In genomic region chr4:115052343-115053005, GRCm38 (mm10) we compare ENCODE assay signal across 9 mouse cellular contexts. TPM values are rescaled to one million over a fixed set of nuclear protein-coding genes. Genes with fewer than 3 reads are reported as not detected.
DNase-seq lines count a peak whose midpoint lies in the region; ATAC-seq lines count a peak whose summit lies in the region.
"Had no signal": no experiment of that assay in that cellular context is flagged by ENCODE, and none has a peak within 500 bp of the region (broad histone marks: within the 10 kb centered on the region; RNA-seq: fewer than 3 reads in every experiment).

No protein-coding gene starts in this region.

- peak overlapping the region; percentile 40 for H3K4me2 ChIP-seq in hindbrain, embryonic 13.5 days
- H3K4me2 ChIP-seq in limb, embryonic 15.5 days = peak overlapping the region; percentile 41
- H3K4me2 ChIP-seq in midbrain, embryonic 13.5 days (replicated peaks) = peak overlapping the region; percentile 46

- H3K27ac ChIP-seq in hindbrain, embryonic 13.5 days = no peak overlapping the region
- H3K27ac ChIP-seq in limb, embryonic 15.5 days = no peak overlapping the region
- no peak overlapping the region; the same call in 1 of the 2 replicates for H3K27ac ChIP-seq in midbrain, embryonic 13.5 days

- peaks cover 15% of the 10 kb centered on the region for H3K4me1 ChIP-seq in hindbrain, embryonic 13.5 days (replicated peaks)
- H3K4me1 ChIP-seq in limb, embryonic 15.5 days = peaks cover 19% of the 10 kb centered on the region
- peaks cover 20% of the 10 kb centered on the region for H3K4me1 ChIP-seq in midbrain, embryonic 13.5 days (replicated peaks)

- peak overlapping the region; percentile 20; the same call in 1 of the 2 replicates for H3K9ac ChIP-seq in hindbrain, embryonic 13.5 days
- no peak overlapping the region for H3K9ac ChIP-seq in limb, embryonic 15.5 days
- no peak overlapping the region for H3K9ac ChIP-seq in midbrain, embryonic 13.5 days (replicated peaks)

- peak; percentile 44 to 49 for DNase-seq in cerebellum, postnatal 10 days
- no peak for DNase-seq in cerebellum, adult 18-20 months
- peak; percentile 70 for DNase-seq in adrenal gland, postnatal 25 days
- peak; percentile 59 for DNase-seq in forelimb bud, embryonic 11.5 days (ENCODE audit: low read depth, low spot score)
- no peak for DNase-seq in c-Kit-positive CD71-positive TER-119-positive erythroid progenitor cells, embryonic 14.5 days (ENCODE audit: low spot score)

- no peaks in the 10 kb centered on the region for H3K36me3 ChIP-seq in hindbrain, embryonic 13.5 days
- H3K36me3 ChIP-seq in limb, embryonic 15.5 days = no peaks in the 10 kb centered on the region
- H3K36me3 ChIP-seq in midbrain, embryonic 13.5 days = no peaks in the 10 kb centered on the region

- H3K9me3 ChIP-seq in hindbrain, embryonic 13.5 days = no peaks in the 10 kb centered on the region
- no peaks in the 10 kb centered on the region for H3K9me3 ChIP-seq in limb, embryonic 15.5 days
- no peaks in the 10 kb centered on the region for H3K9me3 ChIP-seq in midbrain, embryonic 13.5 days

- peak overlapping the region; percentile 26 for H3K4me3 ChIP-seq in hindbrain, embryonic 13.5 days
- peak overlapping the region; percentile 29 for H3K4me3 ChIP-seq in limb, embryonic 15.5 days
- peak overlapping the region; percentile 25 for H3K4me3 ChIP-seq in midbrain, embryonic 13.5 days (replicated peaks)

- peak; percentile 33; the same call in 1 of the 2 replicates for ATAC-seq in hindbrain, embryonic 13.5 days (ENCODE audit: low FRiP score)
- ATAC-seq in limb, embryonic 15.5 days (ENCODE audit: insufficient number of reproducible peaks, low FRiP score, low TSS enrichment, low read depth) = 0 out of 2 replicates have a peak, but pooled peaks have one; percentile 46
- ATAC-seq in midbrain, embryonic 13.5 days = peak; percentile 15; the same call in 1 of the 2 replicates

- H3K27me3 ChIP-seq in hindbrain, embryonic 13.5 days = peaks cover 98% of the 10 kb centered on the region
- peaks cover 87% of the 10 kb centered on the region for H3K27me3 ChIP-seq in limb, embryonic 15.5 days
- peaks cover 92% of the 10 kb centered on the region for H3K27me3 ChIP-seq in midbrain, embryonic 13.5 days

- under 1% methylated on average over 36 of the region's 36 CpGs for WGBS in hindbrain, embryonic 13.5 days
- WGBS in limb, embryonic 15.5 days = 1% methylated on average over 36 of the region's 36 CpGs
- under 1% methylated on average over 36 of the region's 36 CpGs for WGBS in midbrain, embryonic 13.5 days

RNA-seq across cellular contexts. Expression of gene Tal1, which starts 3.8 kb away (rescaled TPM):
- 2.9 and 3.5 TPM in 2 replicates for total RNA-seq in adrenal gland, postnatal 25 days (2021)
- polyA plus RNA-seq in hindbrain, embryonic 13.5 days (2015; fragmentation: Nextera tagmentation; extraction: Ambion mirVana) = 3.8 and 6.7 TPM in 2 replicates
- polyA plus RNA-seq in limb, embryonic 15.5 days (2015; fragmentation: Nextera tagmentation; extraction: Ambion mirVana) = 0.67 and 1.0 TPM in 2 replicates
- 7.6 and 11.9 TPM in 2 replicates for polyA plus RNA-seq in midbrain, embryonic 13.5 days (2015; fragmentation: Nextera tagmentation; extraction: Ambion mirVana)

RNA-seq across cellular contexts. Expression of gene Pdzk1ip1, which starts 36.0 kb away (rescaled TPM):
- 0.58 TPM in 1 of 2 replicates, not detected in the other for total RNA-seq in adrenal gland, postnatal 25 days (2021)
- 5.5 and 10.3 TPM in 2 replicates for polyA plus RNA-seq in hindbrain, embryonic 13.5 days (2015; fragmentation: Nextera tagmentation; extraction: Ambion mirVana)
- 94.4 and 100 TPM in 2 replicates for polyA plus RNA-seq in limb, embryonic 15.5 days (2015; fragmentation: Nextera tagmentation; extraction: Ambion mirVana)
- 5.9 and 6.3 TPM in 2 replicates for polyA plus RNA-seq in midbrain, embryonic 13.5 days (2015; fragmentation: Nextera tagmentation; extraction: Ambion mirVana)
- polyA plus RNA-seq: C2C12 had no signal

RNA-seq across cellular contexts. Expression of gene Stil, which starts 52.5 kb away (rescaled TPM):
- 0.94 and 1.2 TPM in 2 replicates for total RNA-seq in adrenal gland, postnatal 25 days (2021)
- 3.1 and 3.5 TPM in 2 replicates for polyA plus RNA-seq in hindbrain, embryonic 13.5 days (2015; fragmentation: Nextera tagmentation; extraction: Ambion mirVana)
- polyA plus RNA-seq in limb, embryonic 15.5 days (2015; fragmentation: Nextera tagmentation; extraction: Ambion mirVana) = 7.6 and 9.3 TPM in 2 replicates
- 4.7 and 5.7 TPM in 2 replicates for polyA plus RNA-seq in midbrain, embryonic 13.5 days (2015; fragmentation: Nextera tagmentation; extraction: Ambion mirVana)

Comparison
In these comparisons a context has a peak if more than half of its experiments do, and no peak if none do; other contexts are left out.
1. DNase-seq: peak in cerebellum, postnatal 10 days (2 of 2), adrenal gland, postnatal 25 days (single experiment) and forelimb bud, embryonic 11.5 days (single experiment); none in cerebellum, adult 18-20 months (0 of 2) and c-Kit-positive CD71-positive TER-119-positive erythroid progenitor cells, embryonic 14.5 days (single experiment).
2. Peak in every context shown above with its lines, with median percentiles within 50 percentile points of each other: ATAC-seq, H3K4me2 ChIP-seq and H3K4me3 ChIP-seq.